Mouse (Mus musculus) thymus, postnatal 10 days (tissue): ENCODE results near the gene Mrps10.
"Not testable (repeated sequence)": the region's sequence is repeated elsewhere in the genome, so short reads cannot be mapped to it uniquely, and the experiment has no call there.

Source experiments
- DNase-seq, 2 experiments: peaks; one replicate each; pipeline ENCODE4 v3.0.0; 2021; ENCODE audit warnings: low spot score in 2 of 2

The Mrps10 gene

GRCm38 (mm10) chr17:47381917-47382316 lies 13.2 kb downstream of the Mrps10 start:
- no peak for DNase-seq

GRCm38 (mm10) chr17:47383266-47383665 lies 14.6 kb downstream of the Mrps10 start:
- DNase-seq: no peak

DNA sequence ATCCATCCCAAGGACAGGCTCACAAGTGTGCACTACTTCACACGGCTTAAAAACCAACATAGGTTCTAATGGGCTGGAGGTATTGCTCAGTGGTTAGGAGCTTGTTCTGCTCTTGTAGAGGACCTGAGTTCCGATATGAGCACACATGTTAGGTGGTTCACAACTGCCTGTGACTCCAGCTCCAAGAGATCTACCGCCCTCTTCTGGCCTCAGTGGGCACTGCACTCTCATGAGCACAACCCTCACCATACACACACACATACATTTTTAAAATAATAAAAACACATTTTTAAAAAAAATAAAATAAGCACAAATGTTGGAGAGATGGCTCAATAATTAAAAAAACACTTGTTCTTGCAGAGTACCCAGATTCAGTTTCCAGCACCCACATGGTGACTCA lies 15.4 kb downstream of the Mrps10 start:
- DNase-seq: no peak

- DNase-seq: no peak
Measured at GRCm38 (mm10) chr17:47385145-47385544, 16.5 kb downstream of the Mrps10 start, which contains the start of gene Guca1b. Guca1b (plus strand) TSS chr17:47385393.

GRCm38 (mm10) chr17:47386649-47387048 lies 18.0 kb downstream of the Mrps10 start:
- peak; percentile 56 to 76 for DNase-seq

- DNase-seq: peak in 1 of 2 experiments; percentile 10
Measured at GRCm38 (mm10) chr17:47394223-47394869, 25.7 kb downstream of the Mrps10 start.

DNA sequence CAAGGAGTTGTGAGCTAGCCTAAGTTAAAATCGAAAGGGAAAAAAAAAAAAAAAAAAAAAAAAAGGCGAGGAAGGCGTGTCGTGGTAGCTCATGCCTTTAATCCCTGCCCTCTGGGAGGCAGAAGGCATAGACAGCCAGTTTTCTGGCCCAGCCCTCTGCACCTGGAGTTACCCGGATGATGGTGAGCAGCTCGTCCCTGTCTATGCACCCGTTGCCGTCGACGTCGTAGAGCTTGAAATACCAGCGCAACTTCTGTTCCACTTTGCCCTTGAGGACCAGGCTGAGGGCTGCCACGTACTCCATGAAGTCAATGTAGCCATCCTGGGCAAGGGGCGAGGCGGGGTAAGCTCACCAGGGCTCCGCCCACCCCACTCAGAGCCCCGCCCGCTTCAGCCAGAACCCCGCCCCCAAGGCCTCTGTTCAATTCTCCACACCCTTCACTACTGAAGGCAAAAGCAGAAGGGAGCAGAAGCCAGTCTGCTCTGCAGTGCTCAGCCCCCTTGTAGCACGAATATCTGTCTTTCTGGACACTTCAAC lies 26.8 kb downstream of the Mrps10 start:
- peak; percentile 9 to 41 for DNase-seq

DNA sequence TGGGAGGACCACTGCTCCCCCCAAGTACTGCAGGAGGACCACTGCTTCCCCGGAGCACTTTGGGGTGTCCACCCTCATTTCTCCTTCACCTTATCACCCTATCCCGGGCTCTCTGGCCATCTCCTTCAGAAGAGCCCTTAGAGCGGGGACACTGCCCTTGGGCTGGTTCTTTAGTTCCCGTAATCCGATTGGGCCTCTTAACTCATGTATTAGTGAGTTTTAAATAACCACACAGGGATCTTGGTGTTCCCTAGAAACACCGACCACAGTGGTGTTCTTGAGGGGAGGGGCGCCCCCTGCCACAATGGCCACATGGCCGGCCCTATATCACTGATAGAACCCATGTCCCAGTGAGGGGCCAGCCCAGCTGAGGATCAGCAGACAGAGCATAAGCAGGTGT lies 30.4 kb downstream of the Mrps10 start:
- DNase-seq: no peak

- DNase-seq: no peak
Measured at GRCm38 (mm10) chr17:47400451-47400850, 31.8 kb downstream of the Mrps10 start, which contains the start of gene Guca1a. Guca1a (minus strand) TSS chr17:47400584.

DNA sequence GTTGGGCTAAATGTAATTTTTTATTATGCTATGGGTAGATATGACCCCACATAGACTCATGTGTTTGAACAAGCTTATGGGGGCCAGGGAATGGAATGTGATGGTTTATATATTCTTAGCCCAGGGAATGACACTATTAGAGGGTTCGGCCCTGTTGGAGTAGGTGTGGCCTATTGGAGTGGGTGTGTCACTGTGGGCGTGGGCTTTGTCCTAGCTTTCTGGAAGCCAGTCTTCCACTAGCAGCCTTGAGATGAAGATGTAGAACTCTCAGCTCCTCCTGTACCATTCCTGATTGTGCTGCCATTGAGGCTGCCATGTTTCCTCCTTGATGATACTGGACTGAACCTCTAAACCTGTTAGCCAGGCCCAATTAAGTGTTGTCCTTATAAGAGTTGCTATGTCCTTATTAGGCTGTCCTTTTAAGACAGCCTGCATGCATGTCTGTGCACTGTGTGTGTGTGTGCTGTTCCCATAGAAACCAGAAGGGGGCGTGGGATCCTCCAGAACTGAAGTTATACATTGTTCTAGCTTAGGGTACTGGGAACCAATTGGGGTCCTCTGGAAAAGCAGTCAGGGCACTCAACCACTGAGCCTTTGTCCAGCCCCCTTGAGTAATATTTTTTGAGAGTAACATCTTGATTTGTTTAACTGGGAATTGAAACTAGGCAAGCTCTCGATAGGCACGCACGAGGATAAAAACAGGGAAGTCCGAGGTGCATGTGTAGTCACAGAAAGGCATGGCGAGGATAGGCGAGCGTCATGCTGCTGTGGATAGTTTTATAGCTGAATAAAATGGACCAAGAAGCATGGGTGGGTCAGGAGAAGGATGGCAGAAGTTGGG lies 39.2 kb downstream of the Mrps10 start:
- DNase-seq: no peak

DNA sequence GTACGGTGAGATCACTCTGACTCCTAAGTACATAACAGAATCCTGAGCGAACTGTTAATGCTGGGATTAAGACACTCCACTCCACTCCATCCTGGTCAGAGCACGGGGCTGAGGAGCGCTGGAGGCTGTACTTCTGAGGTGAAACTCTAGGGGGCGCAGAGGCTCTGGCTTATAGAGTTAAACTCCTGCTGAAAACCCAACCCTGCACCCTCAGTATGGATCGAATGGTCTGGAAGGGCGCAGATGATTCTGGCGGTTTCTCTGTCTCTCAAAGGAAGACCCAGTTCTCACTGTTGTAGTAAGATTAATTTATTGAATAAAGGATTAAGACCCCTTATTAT lies 39.8 kb downstream of the Mrps10 start:
- peak; percentile 16 to 72 for DNase-seq

GRCm38 (mm10) chr17:47409897-47410861 lies 41.5 kb downstream of the Mrps10 start:
- peak in 1 of 2 experiments; percentile 12 for DNase-seq

DNA sequence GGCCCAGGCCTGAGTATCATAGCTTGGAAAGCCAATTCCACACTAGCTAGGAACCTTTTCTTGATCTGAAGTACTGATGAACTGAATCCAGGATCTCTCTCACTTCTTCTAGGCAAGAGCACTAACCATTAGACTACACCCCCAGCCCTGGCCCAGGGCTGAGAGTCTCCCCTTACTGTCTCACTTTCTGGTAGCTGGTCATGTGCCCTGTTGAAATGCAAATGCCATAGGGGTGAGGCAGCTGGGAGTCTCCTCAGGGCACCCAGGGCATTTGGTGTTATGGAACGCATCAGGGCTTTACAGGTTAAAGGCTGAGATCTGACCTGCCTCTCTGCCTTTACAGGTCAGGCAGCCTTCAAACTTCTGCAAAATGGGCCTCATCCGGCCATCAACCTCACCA lies 51.5 kb downstream of the Mrps10 start:
- no peak for DNase-seq

GRCm38 (mm10) chr17:47421566-47421965 lies 52.9 kb downstream of the Mrps10 start:
- DNase-seq: no peak

DNA sequence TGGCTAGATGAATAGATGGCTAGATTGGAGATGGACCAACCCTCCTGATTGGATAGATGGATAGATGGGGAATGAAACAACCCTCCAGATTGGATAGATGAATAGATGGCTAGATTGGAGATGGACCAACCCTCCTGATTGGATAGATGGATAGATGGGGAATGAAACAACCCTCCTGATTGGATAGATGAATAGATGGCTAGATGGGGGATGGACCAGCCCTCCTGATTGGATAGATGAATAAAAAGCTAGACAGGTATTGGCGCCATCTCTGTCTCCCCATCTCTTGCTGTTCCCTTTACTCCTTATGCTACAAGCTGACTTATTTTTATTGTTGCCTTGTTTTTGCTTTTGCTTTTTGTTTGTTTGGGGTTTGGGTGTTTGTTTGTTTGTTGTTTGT lies 53.9 kb downstream of the Mrps10 start:
- not testable (repeated sequence) for DNase-seq

- no peak for DNase-seq
Measured at GRCm38 (mm10) chr17:47424186-47424585, 55.5 kb downstream of the Mrps10 start.

DNA sequence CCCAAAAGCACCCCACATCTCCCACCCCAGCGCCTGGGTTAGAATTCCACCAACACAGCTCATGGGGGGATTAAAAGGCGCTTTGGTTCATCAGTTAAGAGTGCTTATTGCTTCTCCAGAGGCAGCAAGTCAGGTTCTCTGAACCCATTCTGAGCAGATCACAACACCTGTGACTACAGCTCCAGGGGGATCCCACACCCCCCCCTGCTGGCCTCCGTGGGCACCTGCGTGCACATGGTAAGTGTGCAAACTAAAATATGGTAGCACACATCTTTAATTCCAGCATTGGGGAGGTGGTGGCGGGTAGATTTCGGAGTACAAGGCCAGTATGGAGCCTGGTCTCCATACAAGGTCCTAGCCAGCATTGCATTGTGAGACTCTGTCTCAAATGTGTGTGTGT lies 58.6 kb downstream of the Mrps10 start:
- peak in 1 of 2 experiments; percentile 41 for DNase-seq

DNA sequence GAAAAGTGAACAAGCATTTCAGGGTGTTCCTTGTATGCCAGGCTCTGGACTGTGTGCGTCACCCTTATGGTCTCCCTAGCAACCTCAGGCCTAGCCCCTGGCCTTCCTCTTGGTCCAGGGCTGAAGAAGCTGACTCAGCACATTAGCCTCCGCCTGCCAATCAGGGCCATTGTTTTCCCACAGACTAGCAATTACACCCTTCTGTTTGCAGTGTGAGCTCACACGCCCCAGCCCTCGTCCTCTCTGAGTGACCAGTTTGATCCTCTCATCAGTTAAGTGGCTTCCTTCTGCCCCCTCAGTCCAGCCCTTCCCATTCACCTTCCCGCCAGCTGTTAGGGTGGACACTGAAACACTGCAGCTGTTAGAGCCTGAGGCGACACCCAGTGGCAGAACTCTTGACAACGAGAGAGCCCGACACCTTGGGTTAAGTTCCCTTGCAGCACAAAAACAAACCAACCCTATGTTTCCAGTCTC lies 60.2 kb downstream of the Mrps10 start:
- DNase-seq: no peak

- no peak for DNase-seq
Measured at GRCm38 (mm10) chr17:47430815-47431214, 62.1 kb downstream of the Mrps10 start.
